Mouse (Mus musculus): ENCODE results near the gene BC004004. TPM values are rescaled to one million over a fixed set of nuclear protein-coding genes. Genes with fewer than 3 reads are reported as not detected.
"Not testable (repeated sequence)": the region's sequence is repeated elsewhere in the genome, so short reads cannot be mapped to it uniquely, and the experiment has no call there.

The BC004004 gene
- polyA plus RNA-seq, 1 experiment from 2014 or later, result 65.1 TPM

GRCm38 (mm10) chr17:29251006-29251405 is 17.6 kb upstream of the BC004004 start:
- not testable (repeated sequence) for H3K4me2 ChIP-seq (replicated peaks); H3K27ac ChIP-seq; H3K9me3 ChIP-seq; H3K27me3 ChIP-seq; H3K9ac ChIP-seq; H3K4me3 ChIP-seq; ATAC-seq (ENCODE audit: low FRiP score, low read depth)
- 90% methylated on average over 14 of the region's 14 CpGs for WGBS
- Histone ChIP-seq H3K4me1 (peaks cover 22% of the 10 kb centered on the region), H3K36me3 (peaks cover 72% of the 10 kb centered on the region)

GRCm38 (mm10) chr17:29251608-29252390 is 16.8 kb upstream of the BC004004 start:
- H3K9ac ChIP-seq, result no peak overlapping the region
- ATAC-seq (ENCODE audit: low FRiP score, low read depth), result 0 out of 2 replicates have a peak, but pooled peaks have one; percentile 41
- WGBS, result 74% methylated on average over 15 of the region's 15 CpGs
- no peaks in the 10 kb centered on the region for H3K9me3 ChIP-seq
- no peak overlapping the region for H3K4me2 ChIP-seq (replicated peaks)
- H3K4me1 ChIP-seq, result peaks cover 17% of the 10 kb centered on the region
- H3K27ac ChIP-seq, result peak overlapping the region; percentile 22; the same call in 1 of the 2 replicates
- H3K4me3 ChIP-seq, result no peak overlapping the region
- H3K36me3 ChIP-seq, result peaks cover 79% of the 10 kb centered on the region
- no peaks in the 10 kb centered on the region for H3K27me3 ChIP-seq

DNA sequence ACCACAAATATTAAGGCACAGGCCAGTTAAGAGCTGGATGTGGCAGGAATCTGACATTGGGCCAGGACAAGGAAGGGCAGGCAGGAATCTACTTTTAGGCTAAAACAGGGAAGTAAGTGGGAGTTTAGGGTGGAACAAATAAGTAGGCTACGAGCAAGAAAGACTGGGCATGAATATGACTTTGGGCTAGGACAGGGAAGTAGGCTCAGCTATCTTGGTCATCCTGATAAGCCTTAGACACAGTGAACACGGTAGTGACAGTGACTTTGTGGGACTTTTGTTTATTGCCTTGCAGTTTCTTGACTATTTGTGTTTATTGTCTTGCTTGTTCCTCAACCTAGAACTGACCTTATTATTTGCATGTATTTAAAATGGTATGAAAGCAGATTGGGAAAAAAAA is 15.4 kb upstream of the BC004004 start:
- no peaks in the 10 kb centered on the region for H3K9me3 ChIP-seq
- no peak overlapping the region for H3K4me2 ChIP-seq (replicated peaks)
- no peak for ATAC-seq (ENCODE audit: low FRiP score, low read depth)
- H3K4me3 ChIP-seq, result no peak overlapping the region
- H3K36me3 ChIP-seq, result peaks cover 94% of the 10 kb centered on the region
- H3K9ac ChIP-seq, result no peak overlapping the region
- 84% methylated on average over 2 of the region's 2 CpGs for WGBS
- H3K27me3 ChIP-seq, result no peaks in the 10 kb centered on the region
- no peak overlapping the region for H3K27ac ChIP-seq
- peaks cover 24% of the 10 kb centered on the region for H3K4me1 ChIP-seq

GRCm38 (mm10) chr17:29253684-29254083 is 14.9 kb upstream of the BC004004 start:
- Histone ChIP-seq H3K4me3 (no peak overlapping the region), H3K9ac (no peak overlapping the region), H3K4me1 (peaks cover 27% of the 10 kb centered on the region), H3K9me3 (no peaks in the 10 kb centered on the region), H3K27me3 (no peaks in the 10 kb centered on the region), H3K36me3 (peaks cover 95% of the 10 kb centered on the region), H3K4me2 (replicated peaks) (no peak overlapping the region), H3K27ac (no peak overlapping the region)
- WGBS, result 66% methylated on average over 9 of the region's 9 CpGs
- no peak for ATAC-seq (ENCODE audit: low FRiP score, low read depth)

DNA sequence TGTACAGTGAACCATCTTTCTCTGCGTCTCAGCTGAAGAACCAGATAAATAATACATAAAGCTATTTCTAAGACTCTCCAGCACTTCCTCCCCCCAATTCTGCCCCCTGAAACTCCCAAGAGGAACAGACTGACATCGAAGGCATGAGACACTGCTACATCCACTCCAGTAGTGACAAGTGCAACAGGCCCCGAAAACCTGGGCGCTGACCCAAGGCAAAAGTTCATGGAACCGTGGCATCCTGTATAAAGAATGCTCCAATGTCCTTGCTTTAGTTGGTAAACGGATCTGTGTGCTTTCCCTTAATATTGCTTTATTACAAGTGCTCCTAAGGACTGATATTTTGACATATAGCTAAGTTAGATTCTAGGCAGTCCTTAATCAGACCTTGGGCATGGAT is 13.8 kb upstream of the BC004004 start:
- not testable (repeated sequence) for H3K27ac ChIP-seq; H3K9me3 ChIP-seq; H3K27me3 ChIP-seq; H3K4me3 ChIP-seq; H3K9ac ChIP-seq; H3K4me2 ChIP-seq (replicated peaks); ATAC-seq (ENCODE audit: low FRiP score, low read depth)
- 96% methylated on average over 6 of the region's 6 CpGs for WGBS
- H3K36me3 ChIP-seq, result peaks cover 89% of the 10 kb centered on the region
- H3K4me1 ChIP-seq, result peaks cover 27% of the 10 kb centered on the region

- Histone ChIP-seq H3K4me2 (replicated peaks) (no peak overlapping the region), H3K36me3 (peaks cover 89% of the 10 kb centered on the region), H3K27ac (no peak overlapping the region; the same call in 1 of the 2 replicates), H3K9me3 (no peaks in the 10 kb centered on the region), H3K9ac (no peak overlapping the region), H3K4me1 (peaks cover 30% of the 10 kb centered on the region), H3K4me3 (no peak overlapping the region), H3K27me3 (no peaks in the 10 kb centered on the region)
- no peak for ATAC-seq (ENCODE audit: low FRiP score, low read depth)
- WGBS, result 71% methylated on average over 6 of the region's 6 CpGs
Measured at GRCm38 (mm10) chr17:29256507-29256906, 12.1 kb upstream of the BC004004 start.

- no peak for ATAC-seq (ENCODE audit: low FRiP score, low read depth)
- WGBS, result 93% methylated on average over 10 of the region's 10 CpGs
Measured at GRCm38 (mm10) chr17:29257001-29257511, 11.5 kb upstream of the BC004004 start.

DNA sequence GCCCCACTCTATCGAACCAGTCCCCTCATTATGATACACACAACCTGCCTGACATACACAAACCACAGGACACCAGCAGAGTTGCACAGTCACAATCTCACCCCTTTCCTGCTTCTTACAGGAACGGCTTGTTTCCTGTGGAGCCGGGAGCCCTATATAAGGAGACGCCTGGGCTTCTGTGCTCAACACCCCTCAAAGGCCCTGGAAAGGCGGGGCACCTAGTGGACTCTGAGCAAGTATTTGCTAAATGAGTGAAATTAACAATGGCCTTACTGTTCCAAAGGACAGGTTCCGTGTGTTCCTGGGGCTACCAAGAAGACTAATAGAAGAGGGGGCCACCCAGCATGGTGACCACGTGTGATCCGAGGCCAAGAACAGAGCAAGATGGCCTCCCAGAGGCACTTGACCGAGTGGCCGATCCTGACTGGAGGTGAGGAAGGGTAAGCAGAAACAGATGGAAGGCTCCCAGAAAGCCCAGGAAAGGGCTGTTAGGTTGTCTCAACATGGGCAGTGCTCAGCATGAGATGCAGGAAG is 10.5 kb upstream of the BC004004 start:
- Histone ChIP-seq H3K9me3 (no peaks in the 10 kb centered on the region), H3K4me3 (no peak overlapping the region), H3K4me1 (peaks cover 31% of the 10 kb centered on the region), H3K4me2 (replicated peaks) (no peak overlapping the region), H3K9ac (no peak overlapping the region), H3K27ac (no peak overlapping the region; the same call in 1 of the 2 replicates), H3K36me3 (peaks cover 75% of the 10 kb centered on the region), H3K27me3 (no peaks in the 10 kb centered on the region)
- 60% methylated on average over 10 of the region's 10 CpGs for WGBS
- no peak for ATAC-seq (ENCODE audit: low FRiP score, low read depth)

More at GRCm38 (mm10) chr17:29257001-29257511, 11.5 kb upstream of the BC004004 start:
- peaks cover 85% of the 10 kb centered on the region for H3K36me3 ChIP-seq
- 0 out of 2 replicates have a peak overlapping the region, but pooled peaks have one; percentile 13 for H3K9ac ChIP-seq
- no peak overlapping the region for H3K4me2 ChIP-seq (replicated peaks)
- no peak overlapping the region for H3K4me3 ChIP-seq
- H3K27me3 ChIP-seq, result no peaks in the 10 kb centered on the region
- H3K27ac ChIP-seq, result no peak overlapping the region
- H3K4me1 ChIP-seq, result peaks cover 30% of the 10 kb centered on the region
- H3K9me3 ChIP-seq, result no peaks in the 10 kb centered on the region

GRCm38 (mm10) chr17:29258921-29259320 is 9.7 kb upstream of the BC004004 start:
- Histone ChIP-seq H3K9me3 (no peaks in the 10 kb centered on the region), H3K4me2 (replicated peaks) (no peak overlapping the region), H3K4me3 (no peak overlapping the region), H3K27me3 (no peaks in the 10 kb centered on the region), H3K36me3 (peaks cover 69% of the 10 kb centered on the region), H3K4me1 (peaks cover 32% of the 10 kb centered on the region), H3K9ac (no peak overlapping the region), H3K27ac (no peak overlapping the region)
- ATAC-seq (ENCODE audit: low FRiP score, low read depth), result no peak
- 92% methylated on average over 2 of the region's 2 CpGs for WGBS

DNA sequence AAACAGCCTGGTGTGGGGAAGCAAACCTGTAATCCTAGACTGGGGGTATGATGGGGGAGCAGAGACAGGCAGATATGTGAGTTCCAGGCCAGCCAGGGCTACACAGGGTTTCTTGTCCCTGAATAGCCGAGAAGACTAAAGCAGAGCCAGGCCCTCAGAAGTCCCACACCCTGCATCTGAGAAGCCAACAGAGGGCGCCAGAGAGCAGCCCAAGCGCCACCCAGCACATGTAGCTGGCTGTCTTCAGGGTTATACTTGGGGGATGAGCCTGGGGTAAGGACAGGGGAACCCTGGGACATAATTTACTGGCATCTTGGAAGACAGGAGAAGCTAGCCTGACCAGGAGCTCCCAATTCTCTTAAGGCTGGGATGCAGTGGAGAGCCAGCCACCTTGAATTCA is 9.1 kb upstream of the BC004004 start:
- no peak overlapping the region for H3K9ac ChIP-seq
- no peaks in the 10 kb centered on the region for H3K27me3 ChIP-seq
- H3K4me3 ChIP-seq, result no peak overlapping the region
- H3K36me3 ChIP-seq, result peaks cover 63% of the 10 kb centered on the region
- 9% methylated on average over 3 of the region's 3 CpGs for WGBS
- peak; percentile 57 for ATAC-seq (ENCODE audit: low FRiP score, low read depth)
- no peak overlapping the region for H3K4me2 ChIP-seq (replicated peaks)
- H3K27ac ChIP-seq, result no peak overlapping the region
- peaks cover 36% of the 10 kb centered on the region for H3K4me1 ChIP-seq
- no peaks in the 10 kb centered on the region for H3K9me3 ChIP-seq

GRCm38 (mm10) chr17:29260501-29260900 is 8.1 kb upstream of the BC004004 start:
- no peak overlapping the region for H3K27ac ChIP-seq
- H3K9ac ChIP-seq, result no peak overlapping the region
- WGBS, result 96% methylated on average over 15 of the region's 15 CpGs
- H3K4me1 ChIP-seq, result peaks cover 39% of the 10 kb centered on the region
- H3K36me3 ChIP-seq, result peaks cover 56% of the 10 kb centered on the region
- no peaks in the 10 kb centered on the region for H3K27me3 ChIP-seq
- no peak for ATAC-seq (ENCODE audit: low FRiP score, low read depth)
- H3K4me2 ChIP-seq (replicated peaks), result no peak overlapping the region
- no peak overlapping the region for H3K4me3 ChIP-seq
- H3K9me3 ChIP-seq, result no peaks in the 10 kb centered on the region

DNA sequence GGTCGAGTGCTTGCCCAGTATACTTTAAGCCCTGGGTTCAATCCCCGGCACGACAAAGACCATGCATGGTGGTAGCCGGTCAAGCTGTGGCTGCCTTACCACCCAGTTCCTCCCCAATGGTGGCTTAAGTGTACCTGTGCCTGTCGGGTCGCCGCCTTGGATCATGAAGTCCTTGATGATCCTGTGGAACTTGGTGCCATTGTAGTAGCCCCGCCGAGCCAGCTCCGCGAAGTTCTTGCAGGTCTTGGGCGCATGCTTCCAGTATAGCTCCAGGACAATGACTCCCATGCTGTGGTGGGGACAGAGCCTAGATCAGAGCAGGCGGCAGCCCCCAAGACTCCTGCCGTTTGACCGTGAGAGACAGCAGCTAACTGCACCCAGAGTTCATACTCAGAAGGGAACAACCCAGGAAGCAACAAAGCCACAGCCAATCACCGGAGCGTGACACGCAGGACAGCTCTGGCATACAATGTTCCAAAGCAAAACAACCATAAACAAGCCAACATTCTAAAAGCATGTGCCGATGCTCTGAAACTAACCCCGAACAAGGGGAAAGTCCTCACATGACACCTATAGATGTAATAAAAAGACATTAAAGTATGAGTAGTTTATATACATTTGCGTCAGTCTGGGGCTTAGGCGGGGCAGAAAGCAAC is 6.9 kb upstream of the BC004004 start:
- Histone ChIP-seq H3K9me3 (no peaks in the 10 kb centered on the region), H3K9ac (peak overlapping the region; percentile 8; the same call in 1 of the 2 replicates), H3K4me2 (replicated peaks) (peak overlapping the region; percentile 78), H3K27ac (no peak overlapping the region), H3K27me3 (no peaks in the 10 kb centered on the region), H3K4me3 (peak overlapping the region; percentile 76), H3K4me1 (peaks cover 39% of the 10 kb centered on the region), H3K36me3 (peaks cover 43% of the 10 kb centered on the region)
- 92% methylated on average over 22 of the region's 22 CpGs for WGBS
- no peak for ATAC-seq (ENCODE audit: low FRiP score, low read depth)
